Mouse (Mus musculus) C2C12 (cell line): Measurements from ENCODE around the gene Bloc1s3. TPM values are rescaled to one million over a fixed set of nuclear protein-coding genes. Genes with fewer than 3 reads are reported as not detected.

Experiments used
- H3K27me3 ChIP-seq: one replicate; pipeline ENCODE4 v1.6.1; 2011; ENCODE audit not compliant: control insufficient read depth, insufficient read depth, insufficient read length
- H3K36me3 ChIP-seq: one replicate; pipeline ENCODE4 v1.6.1; 2011; ENCODE audit not compliant: control insufficient read depth, insufficient read depth
- H3K4me3 ChIP-seq: one replicate; pipeline ENCODE4 v1.5.1; 2011; ENCODE audit warnings: mild to moderate bottlenecking, control low read depth; ENCODE audit not compliant: poor library complexity, insufficient read depth, severe bottlenecking
- H3K79me2 ChIP-seq: one replicate; pipeline ENCODE4 v1.6.1; 2011; ENCODE audit not compliant: control insufficient read depth, insufficient read depth
- H3K79me3 ChIP-seq: one replicate; pipeline ENCODE4 v1.6.1; 2011; ENCODE audit warnings: low read depth, control low read depth
- H3ac ChIP-seq: one replicate; pipeline ENCODE3; 2011; ENCODE audit warnings: low read depth; ENCODE audit not compliant: control insufficient read depth, insufficient read length
- CEBPB ChIP-seq: IDR thresholded peaks from one replicate; pipeline ENCODE4 v1.6.1; 2011; ENCODE audit warnings: low read depth, mild to moderate bottlenecking, control low read depth, moderate library complexity
- CTCF ChIP-seq: IDR thresholded peaks from one replicate; pipeline ENCODE4 v1.5.1; 2011; ENCODE audit not compliant: control insufficient read depth, insufficient read depth, insufficient read length
- FOSL1 ChIP-seq: IDR thresholded peaks from one replicate; pipeline ENCODE4 v1.8.0; 2011; ENCODE audit warnings: mild to moderate bottlenecking, low read length; ENCODE audit not compliant: poor library complexity, insufficient read depth, severe bottlenecking
- MAX ChIP-seq: IDR thresholded peaks from one replicate; pipeline ENCODE4 v1.6.1; 2011; ENCODE audit warnings: mild to moderate bottlenecking, control low read depth
- MYOD1 ChIP-seq: IDR thresholded peaks from one replicate; pipeline ENCODE4 v1.6.1; 2011; ENCODE audit warnings: low read depth; ENCODE audit not compliant: control insufficient read depth, insufficient read length
- MYOG ChIP-seq: IDR thresholded peaks from one replicate; pipeline ENCODE4 v1.6.1; 2011; ENCODE audit not compliant: control insufficient read depth, insufficient read length; ENCODE audit errors: extremely low read depth
- USF1 ChIP-seq: IDR thresholded peaks from one replicate; pipeline ENCODE4 v1.6.1; 2011; ENCODE audit warnings: low read depth, mild to moderate bottlenecking, control low read depth, moderate library complexity
- polyA plus RNA-seq: library from polyadenylated mRNA; unstranded; fragments of >200 nt; fragmentation: generic; extraction: Trizol; gene quantifications from one replicate; pipeline ENCODE4 v1.2.1, GENCODE M21; 2012; ENCODE audit warnings: missing spikeins

The Bloc1s3 gene
- polyA plus RNA-seq, 1 experiment = 4.8 TPM

DNA sequence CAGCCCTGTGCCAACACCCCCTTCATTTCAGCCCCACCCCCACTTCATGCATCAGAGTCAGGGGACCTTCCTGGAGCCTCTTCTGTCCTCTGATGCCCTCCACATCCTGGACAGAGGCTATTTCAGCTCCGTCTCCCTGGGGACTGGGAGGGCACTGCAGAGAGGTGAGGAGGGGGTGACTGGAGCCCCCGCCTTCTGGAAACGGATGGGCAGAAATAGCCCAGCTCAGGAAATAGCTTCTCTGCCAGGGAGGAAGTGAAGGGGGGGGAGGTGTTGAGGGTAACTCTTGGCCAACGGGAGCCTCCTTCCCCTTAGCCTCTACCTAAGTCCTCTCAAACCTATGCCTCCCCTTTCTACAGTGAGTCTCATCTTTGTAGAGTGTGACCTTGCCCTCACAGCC, 35.8 kb downstream of the Bloc1s3 start:
- H3K4me3 ChIP-seq = no peak overlapping the region
- no peaks in the 10 kb centered on the region for H3K79me2 ChIP-seq
- H3K79me3 ChIP-seq = no peaks in the 10 kb centered on the region
- no peak overlapping the region for H3ac ChIP-seq
- no peaks in the 10 kb centered on the region for H3K36me3 ChIP-seq
- peaks cover 65% of the 10 kb centered on the region for H3K27me3 ChIP-seq
- no peak for TF ChIP-seq CTCF
- no peak for TF ChIP-seq MAX
- TF ChIP-seq MYOG = no peak
- no peak for TF ChIP-seq FOSL1
- no peak for TF ChIP-seq USF1
- no peak for TF ChIP-seq MYOD1
- no peak for TF ChIP-seq CEBPB

GRCm38 (mm10) chr7:19470308-19470707, 37.9 kb downstream of the Bloc1s3 start:
- TF ChIP-seq CTCF = no peak
- TF ChIP-seq MYOG = no peak
- TF ChIP-seq MAX = no peak
- no peak for TF ChIP-seq FOSL1
- TF ChIP-seq CEBPB = no peak
- no peak for TF ChIP-seq USF1
- TF ChIP-seq MYOD1 = no peak
- Histone ChIP-seq H3K79me3 (no peaks in the 10 kb centered on the region), H3ac (no peak overlapping the region), H3K27me3 (peaks cover 50% of the 10 kb centered on the region), H3K4me3 (no peak overlapping the region), H3K79me2 (no peaks in the 10 kb centered on the region), H3K36me3 (no peaks in the 10 kb centered on the region)

DNA sequence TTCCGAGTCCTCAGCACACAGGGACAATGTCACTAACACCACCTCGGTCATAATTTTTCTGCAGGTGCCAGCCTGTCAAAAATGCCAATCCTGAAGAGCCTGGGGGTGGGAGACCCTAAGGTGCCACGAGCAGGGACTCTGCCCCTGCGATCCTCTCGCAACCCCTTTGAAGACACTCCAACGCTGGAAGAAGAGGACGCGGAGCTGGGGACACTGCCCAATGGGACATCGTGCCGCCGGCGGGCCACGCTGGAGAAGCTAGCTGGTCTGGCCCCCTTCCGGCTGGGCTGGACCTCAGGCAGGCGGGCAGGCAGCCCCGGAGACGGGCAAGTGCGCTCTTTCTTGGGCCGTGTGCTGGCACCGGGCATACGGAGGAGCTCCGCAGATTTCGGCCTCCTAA, 38.8 kb downstream of the Bloc1s3 start:
- H3K27me3 ChIP-seq = peaks cover 44% of the 10 kb centered on the region
- TF ChIP-seq CEBPB (no peak), CTCF (no peak), MYOD1 (no peak), USF1 (no peak), FOSL1 (no peak), MYOG (no peak)
- H3ac ChIP-seq = no peak overlapping the region
- no peak overlapping the region for H3K4me3 ChIP-seq
- no peaks in the 10 kb centered on the region for H3K79me3 ChIP-seq
- no peaks in the 10 kb centered on the region for H3K36me3 ChIP-seq
- no peaks in the 10 kb centered on the region for H3K79me2 ChIP-seq

- H3K27me3 ChIP-seq = peaks cover 32% of the 10 kb centered on the region
- no peaks in the 10 kb centered on the region for H3K79me2 ChIP-seq
- H3K79me3 ChIP-seq = no peaks in the 10 kb centered on the region
- no peak overlapping the region for H3K4me3 ChIP-seq
- H3K36me3 ChIP-seq = no peaks in the 10 kb centered on the region
- no peak overlapping the region for H3ac ChIP-seq
- TF ChIP-seq CEBPB (no peak), USF1 (no peak), FOSL1 (no peak), MAX (no peak), MYOD1 (no peak), MYOG (no peak), CTCF (no peak)
Observed at GRCm38 (mm10) chr7:19468279-19468678, 39.9 kb downstream of the Bloc1s3 start.

GRCm38 (mm10) chr7:19467638-19468037, 40.5 kb downstream of the Bloc1s3 start:
- TF ChIP-seq MYOG = no peak
- no peak for TF ChIP-seq MYOD1
- no peak for TF ChIP-seq CEBPB
- no peak for TF ChIP-seq MAX
- H3K79me2 ChIP-seq = no peaks in the 10 kb centered on the region
- no peak overlapping the region for H3K4me3 ChIP-seq
- no peaks in the 10 kb centered on the region for H3K79me3 ChIP-seq
- peaks cover 26% of the 10 kb centered on the region for H3K27me3 ChIP-seq
- H3ac ChIP-seq = no peak overlapping the region
- H3K36me3 ChIP-seq = no peaks in the 10 kb centered on the region

GRCm38 (mm10) chr7:19466602-19467145, 41.5 kb downstream of the Bloc1s3 start:
- no peak for TF ChIP-seq USF1
- no peak for TF ChIP-seq CEBPB
- TF ChIP-seq MYOD1 = no peak
- H3K36me3 ChIP-seq = no peaks in the 10 kb centered on the region
- H3ac ChIP-seq = no peak overlapping the region
- H3K79me3 ChIP-seq = no peaks in the 10 kb centered on the region
- H3K4me3 ChIP-seq = no peak overlapping the region
- no peaks in the 10 kb centered on the region for H3K79me2 ChIP-seq
- H3K27me3 ChIP-seq = peaks cover 16% of the 10 kb centered on the region
